Mouse (Mus musculus): Measurements from ENCODE around the gene Fancm. TPM values are rescaled to one million over a fixed set of nuclear protein-coding genes. Genes with fewer than 3 reads are reported as not detected.
A peak's percentile ranks its signal among the peaks of the same experiment; 100 is the strongest.

The Fancm gene
- 7.9 and 8.6 TPM in 2 replicates for polyA plus RNA-seq (2012; rRNA removed)

DNA sequence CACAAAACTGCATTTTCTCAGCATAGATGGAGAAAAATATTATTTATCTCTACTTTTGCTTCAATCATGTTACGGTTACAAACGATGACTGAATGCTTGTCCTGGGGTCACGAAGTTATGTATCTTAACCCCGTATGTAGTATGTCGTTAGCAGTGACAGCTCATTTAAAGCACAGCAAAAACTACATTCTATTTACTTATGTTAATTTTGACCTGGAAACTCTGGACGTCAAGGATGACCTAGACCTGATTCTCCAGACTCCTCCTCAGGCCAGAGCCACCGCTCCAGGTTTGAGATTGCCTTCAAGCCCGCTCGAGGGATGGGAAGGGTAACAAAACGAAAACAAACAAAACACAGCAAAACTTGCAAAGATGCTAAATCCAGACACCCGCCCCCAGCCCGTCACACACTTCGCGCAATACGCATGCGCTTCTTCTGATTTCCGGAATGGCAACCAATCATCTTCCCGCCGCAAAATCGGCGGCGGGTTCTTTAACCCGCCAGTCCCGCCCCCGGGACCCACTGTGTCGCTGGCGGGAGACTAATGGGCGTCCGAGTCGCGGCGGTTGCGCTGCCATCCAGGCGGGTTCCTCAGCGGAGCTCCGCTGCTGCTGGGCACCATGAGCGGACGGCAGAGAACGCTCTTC lies at the start of gene Fancm:
Fancm (plus strand) TSS at position 519 of the 648 bp plus-strand sequence.
- DNase-seq (ENCODE audit: low read depth) = peak; percentile 96
- TF ChIP-seq POLR2A (IDR thresholded peaks at IDR 0.05; ENCODE audit: borderline replicate concordance, extremely low read depth, insufficient read depth, insufficient read length, poor library complexity, severe bottlenecking) (peak; percentile 59; the same call in 1 of the 2 replicates), CTCF (IDR thresholded peaks at IDR 0.05; ENCODE audit: borderline replicate concordance, extremely low read depth, insufficient read depth, insufficient read length) (no peak)

DNA sequence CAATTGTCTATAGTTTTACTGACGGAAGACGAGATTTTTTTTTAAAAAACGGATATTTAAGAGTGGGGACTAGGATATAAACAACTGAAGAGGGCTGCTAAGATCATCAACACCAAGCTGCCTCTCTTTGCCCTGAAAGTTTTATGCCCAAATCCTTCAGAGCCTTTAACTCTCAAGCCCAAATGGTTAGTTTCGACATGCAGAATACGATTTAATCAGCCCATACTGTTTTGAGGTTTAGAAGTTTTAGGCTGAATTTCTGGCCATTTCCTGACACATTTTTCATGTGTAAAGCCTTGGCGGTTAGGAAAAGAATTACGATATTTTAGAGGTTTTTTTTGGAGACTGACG lies 39.6 kb upstream of the Fancm start:
- TF ChIP-seq POLR2A (IDR thresholded peaks at IDR 0.05; ENCODE audit: borderline replicate concordance, extremely low read depth, insufficient read depth, insufficient read length, poor library complexity, severe bottlenecking) (no peak), CTCF (IDR thresholded peaks at IDR 0.05; ENCODE audit: borderline replicate concordance, extremely low read depth, insufficient read depth, insufficient read length) (no peak)
- DNase-seq (ENCODE audit: low read depth) = no peak

DNA sequence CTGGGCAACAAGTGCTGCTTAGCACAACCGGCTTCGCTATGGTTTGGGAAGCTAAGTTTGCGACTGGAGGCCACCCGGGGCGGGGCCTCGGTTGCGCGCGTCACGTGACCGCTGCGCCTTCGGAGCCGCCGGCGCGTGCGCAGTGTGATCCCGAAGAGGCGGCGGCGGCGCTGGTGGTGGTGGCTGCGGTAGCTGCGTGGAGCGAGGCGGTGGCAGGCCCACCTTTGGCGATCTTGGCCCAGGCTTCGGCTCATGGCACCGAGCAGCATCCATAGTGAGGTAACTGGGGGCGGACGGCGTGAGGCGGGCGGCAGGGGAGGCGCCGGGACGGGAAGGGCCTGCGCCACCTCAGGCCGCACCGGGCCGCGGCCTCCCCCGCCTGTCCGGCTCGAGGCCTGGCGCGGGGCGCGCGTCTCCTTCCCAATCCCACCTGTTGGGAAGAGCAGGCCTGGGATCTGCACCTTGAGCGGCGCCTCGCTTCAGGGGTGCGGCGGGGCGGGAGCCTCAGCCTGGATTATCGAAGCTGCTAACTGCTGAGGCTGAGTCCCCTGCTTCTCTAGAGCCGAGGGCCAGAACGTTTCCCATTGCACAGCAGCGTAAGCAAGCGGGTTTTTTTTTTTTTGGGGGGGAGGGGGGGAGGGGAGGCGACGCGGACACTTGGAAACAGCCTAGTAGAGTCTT lies 39.1 kb upstream of the Fancm start, which contains the start of gene Prpf39:
Prpf39 (plus strand) TSS at position 144 of the 681 bp plus-strand sequence.
- peak; percentile 96 for DNase-seq (ENCODE audit: low read depth)
- TF ChIP-seq POLR2A (IDR thresholded peaks at IDR 0.05; ENCODE audit: borderline replicate concordance, extremely low read depth, insufficient read depth, insufficient read length, poor library complexity, severe bottlenecking) (peak; percentile 93), CTCF (IDR thresholded peaks at IDR 0.05; ENCODE audit: borderline replicate concordance, extremely low read depth, insufficient read depth, insufficient read length) (no peak)

DNA sequence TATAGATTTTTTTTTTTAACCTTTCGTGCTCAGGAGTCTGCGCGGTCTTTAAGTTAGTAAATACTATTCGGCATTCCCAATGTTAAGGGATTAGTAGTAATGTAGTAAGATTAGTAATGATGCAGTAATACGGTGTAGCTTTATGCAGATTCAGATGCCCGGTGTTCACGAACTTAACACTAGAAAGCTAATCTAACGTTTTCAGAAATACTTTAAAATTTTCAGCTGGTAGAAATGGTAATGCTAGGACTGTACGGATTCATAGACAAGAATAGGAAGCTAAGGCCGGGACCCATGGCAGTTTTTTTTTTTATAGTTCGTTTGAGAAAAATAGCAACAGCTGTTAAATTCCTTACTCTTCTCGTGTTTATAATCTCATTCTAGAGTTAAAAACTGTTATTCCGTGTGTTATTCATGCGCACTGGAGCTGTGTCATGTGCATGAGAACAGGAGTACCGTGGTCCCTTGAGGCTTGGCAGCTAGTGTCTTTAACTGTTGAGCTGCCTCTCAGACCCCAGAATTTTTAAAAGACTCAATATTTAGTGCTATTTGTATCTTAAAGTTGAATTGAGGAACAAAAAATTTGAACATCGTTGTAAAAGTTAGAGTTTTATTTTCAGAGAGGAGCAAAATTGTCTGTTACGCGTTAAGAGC lies 38.4 kb upstream of the Fancm start:
- TF ChIP-seq POLR2A (IDR thresholded peaks at IDR 0.05; ENCODE audit: borderline replicate concordance, extremely low read depth, insufficient read depth, insufficient read length, poor library complexity, severe bottlenecking) = no peak
- no peak for TF ChIP-seq CTCF (IDR thresholded peaks at IDR 0.05; ENCODE audit: borderline replicate concordance, extremely low read depth, insufficient read depth, insufficient read length)
- DNase-seq (ENCODE audit: low read depth) = peak; percentile 36

DNA sequence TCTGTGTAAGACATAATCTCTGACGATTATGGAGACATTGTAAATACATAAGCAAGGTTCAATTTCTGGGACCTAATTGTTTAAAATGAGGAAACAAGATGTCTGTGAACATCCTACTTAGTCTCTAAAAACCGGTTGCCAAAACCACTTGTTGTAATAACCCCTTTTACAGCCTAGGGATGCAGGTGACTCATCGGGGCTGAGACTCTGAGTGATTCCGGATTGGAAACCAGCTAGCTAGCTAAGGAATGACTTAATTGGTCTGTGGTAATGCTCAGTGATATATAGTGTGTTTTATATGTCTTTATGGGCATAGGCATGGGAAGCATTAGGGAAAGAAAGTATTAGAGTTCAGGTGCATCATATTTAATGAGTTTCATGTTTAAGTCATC lies 37.9 kb upstream of the Fancm start:
- TF ChIP-seq POLR2A (IDR thresholded peaks at IDR 0.05; ENCODE audit: borderline replicate concordance, extremely low read depth, insufficient read depth, insufficient read length, poor library complexity, severe bottlenecking) = no peak
- TF ChIP-seq CTCF (IDR thresholded peaks at IDR 0.05; ENCODE audit: borderline replicate concordance, extremely low read depth, insufficient read depth, insufficient read length) = no peak
- DNase-seq (ENCODE audit: low read depth) = peak; percentile 1

DNA sequence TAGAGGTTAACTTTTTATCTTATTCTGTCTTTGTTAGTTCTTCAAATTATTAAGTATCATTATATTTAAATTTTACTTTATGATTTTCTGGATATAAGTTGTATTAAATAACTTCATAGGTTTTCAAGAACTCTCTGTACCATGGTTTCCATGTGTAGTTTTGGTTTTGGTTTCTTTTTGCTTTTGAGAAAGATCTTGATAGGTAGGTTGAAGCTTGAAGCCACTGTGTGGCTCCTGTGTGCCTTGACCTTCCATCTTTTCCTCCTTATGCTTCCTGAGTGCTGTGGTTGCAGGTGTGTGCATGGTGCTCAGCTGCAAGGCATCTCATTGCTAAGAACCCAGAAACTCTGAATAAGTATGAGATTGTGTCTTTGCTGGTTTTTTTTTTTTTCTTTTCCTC lies 26.6 kb upstream of the Fancm start:
- TF ChIP-seq CTCF (IDR thresholded peaks at IDR 0.05; ENCODE audit: borderline replicate concordance, extremely low read depth, insufficient read depth, insufficient read length) (no peak), POLR2A (IDR thresholded peaks at IDR 0.05; ENCODE audit: borderline replicate concordance, extremely low read depth, insufficient read depth, insufficient read length, poor library complexity, severe bottlenecking) (no peak)
- DNase-seq (ENCODE audit: low read depth) = no peak

DNA sequence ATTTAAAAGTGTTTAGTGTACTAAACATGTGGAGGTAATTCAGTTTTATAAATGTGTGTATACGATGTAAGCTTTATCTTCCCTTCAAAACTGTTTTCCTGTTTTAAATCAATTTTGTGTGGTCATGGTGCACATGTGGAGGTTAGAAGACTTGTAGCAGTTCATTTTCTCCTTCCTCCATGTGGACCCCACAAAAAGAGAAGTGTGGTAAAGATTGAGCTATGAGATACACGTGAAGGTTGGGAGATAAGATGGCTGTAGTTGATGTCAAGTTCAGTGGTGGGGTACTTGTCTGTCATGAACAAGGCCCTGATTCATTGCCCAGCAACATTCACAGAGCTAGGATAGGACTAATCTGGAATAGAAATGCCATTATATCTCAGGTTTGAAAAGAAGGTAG lies 17.2 kb upstream of the Fancm start:
- DNase-seq (ENCODE audit: low read depth) = no peak
- TF ChIP-seq CTCF (IDR thresholded peaks at IDR 0.05; ENCODE audit: borderline replicate concordance, extremely low read depth, insufficient read depth, insufficient read length) = no peak
- no peak for TF ChIP-seq POLR2A (IDR thresholded peaks at IDR 0.05; ENCODE audit: borderline replicate concordance, extremely low read depth, insufficient read depth, insufficient read length, poor library complexity, severe bottlenecking)

DNA sequence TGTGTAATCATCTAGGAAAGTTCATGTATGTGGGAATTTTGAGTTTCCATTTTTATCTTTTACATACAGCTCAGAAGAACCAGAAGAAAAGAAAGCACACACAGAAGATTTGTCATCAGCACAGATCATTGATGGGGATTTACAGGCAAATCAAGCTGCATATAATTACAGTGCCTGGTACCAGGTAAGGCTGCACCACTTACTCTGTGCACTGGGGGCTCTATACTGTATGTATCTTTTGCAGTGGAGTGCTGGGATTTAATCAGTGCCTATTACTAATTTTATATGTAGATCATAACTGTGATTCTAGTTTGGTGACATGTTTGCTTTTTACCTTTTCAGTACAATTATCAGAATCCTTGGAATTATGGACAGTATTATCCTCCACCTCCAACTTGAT lies 14.3 kb upstream of the Fancm start:
- TF ChIP-seq CTCF (IDR thresholded peaks at IDR 0.05; ENCODE audit: borderline replicate concordance, extremely low read depth, insufficient read depth, insufficient read length) (no peak), POLR2A (IDR thresholded peaks at IDR 0.05; ENCODE audit: borderline replicate concordance, extremely low read depth, insufficient read depth, insufficient read length, poor library complexity, severe bottlenecking) (no peak)
- DNase-seq (ENCODE audit: low read depth) = no peak

DNA sequence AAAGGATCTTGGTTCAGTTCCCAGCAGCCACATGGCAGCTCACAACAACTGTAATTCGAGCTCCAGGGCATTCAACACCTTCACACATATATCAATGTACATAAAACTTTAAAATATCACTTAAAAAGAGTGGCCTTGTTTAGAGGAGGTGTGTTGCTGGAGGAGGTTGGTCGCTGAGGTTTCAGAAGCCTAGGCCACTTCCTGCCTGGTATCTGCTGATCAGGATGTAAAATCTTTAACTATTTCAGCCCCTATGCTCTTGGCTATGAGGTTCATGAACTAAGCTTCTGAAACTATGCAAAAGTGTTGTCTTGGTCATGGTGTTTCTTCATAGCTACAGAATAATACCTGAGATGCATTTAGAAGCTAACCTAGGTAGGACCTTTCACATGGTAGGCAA lies 10.2 kb upstream of the Fancm start:
- DNase-seq (ENCODE audit: low read depth) = no peak
- no peak for TF ChIP-seq CTCF (IDR thresholded peaks at IDR 0.05; ENCODE audit: borderline replicate concordance, extremely low read depth, insufficient read depth, insufficient read length)
- TF ChIP-seq POLR2A (IDR thresholded peaks at IDR 0.05; ENCODE audit: borderline replicate concordance, extremely low read depth, insufficient read depth, insufficient read length, poor library complexity, severe bottlenecking) = no peak

DNA sequence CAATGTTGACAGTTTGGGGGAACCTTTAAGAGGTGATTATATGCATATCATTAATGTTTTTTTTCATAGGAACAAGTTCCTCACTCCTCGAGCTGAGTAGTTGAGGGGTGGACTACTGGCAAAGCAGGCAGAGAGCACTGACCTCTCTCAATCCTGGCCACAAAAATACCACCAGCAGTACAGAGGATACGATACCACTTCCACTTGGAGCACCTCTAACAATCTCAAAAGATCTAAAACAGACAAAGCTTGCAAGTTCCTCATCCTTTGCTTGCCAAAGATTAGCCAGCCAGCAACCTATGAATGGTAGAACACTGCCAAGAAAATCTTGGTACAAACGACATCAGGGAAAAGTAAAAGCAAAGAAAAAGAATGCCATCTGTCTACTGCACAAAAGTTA lies 9.2 kb upstream of the Fancm start:
- TF ChIP-seq POLR2A (IDR thresholded peaks at IDR 0.05; ENCODE audit: borderline replicate concordance, extremely low read depth, insufficient read depth, insufficient read length, poor library complexity, severe bottlenecking) = no peak
- TF ChIP-seq CTCF (IDR thresholded peaks at IDR 0.05; ENCODE audit: borderline replicate concordance, extremely low read depth, insufficient read depth, insufficient read length) = no peak

DNA sequence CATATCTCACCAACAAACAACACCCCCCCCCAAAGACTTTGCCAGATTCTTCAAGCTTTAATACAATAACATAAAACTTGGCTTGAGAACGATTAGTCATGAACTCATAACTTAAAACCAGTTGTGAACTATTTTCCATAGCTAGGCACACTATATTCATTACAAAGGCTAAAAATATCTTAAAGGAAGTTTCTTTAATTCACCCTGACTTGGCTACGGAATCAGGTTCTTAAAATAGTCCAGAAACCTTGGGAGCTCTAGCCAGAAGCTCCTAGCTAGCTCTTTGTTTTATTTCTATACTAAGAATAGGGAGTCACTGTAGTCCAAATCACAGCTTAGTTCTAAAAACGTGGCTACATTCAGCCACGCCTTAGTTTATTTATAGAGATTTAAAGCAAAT lies 7.0 kb upstream of the Fancm start:
- TF ChIP-seq POLR2A (IDR thresholded peaks at IDR 0.05; ENCODE audit: borderline replicate concordance, extremely low read depth, insufficient read depth, insufficient read length, poor library complexity, severe bottlenecking) (no peak), CTCF (IDR thresholded peaks at IDR 0.05; ENCODE audit: borderline replicate concordance, extremely low read depth, insufficient read depth, insufficient read length) (no peak)
- no peak for DNase-seq (ENCODE audit: low read depth)

More for the DNA sequence above, 9.2 kb upstream of the Fancm start:
- DNase-seq (ENCODE audit: low read depth) = peak; percentile 13
